Mouse (Mus musculus) thymus, postnatal 0 days (tissue): ENCODE measurements around the gene Sat1. TPM values are rescaled to one million over a fixed set of nuclear protein-coding genes. Genes with fewer than 3 reads are reported as not detected.
A peak's percentile ranks its signal among the peaks of the same experiment; 100 is the strongest.
"Not testable (repeated sequence)": the region's sequence is repeated elsewhere in the genome, so short reads cannot be mapped to it uniquely, and the experiment has no call there.

Experiments used
- DNase-seq: peaks from one replicate; pipeline ENCODE4 v3.0.0-alpha.2; 2015; ENCODE audit warnings: low spot score
- polyA plus RNA-seq: library from polyadenylated mRNA; unstranded; fragments of >200 nt; fragmentation: Nextera tagmentation; extraction: Ambion mirVana; gene quantifications from 2 replicates; pipeline ENCODE4 v1.2.1, GENCODE M21; 2015

Sat1 gene
- 212 and 244 TPM in 2 replicates for polyA plus RNA-seq

GRCm38 (mm10) chrX:155216271-155216670, at the start of gene Sat1:
TSS of gene Sat1 (minus strand) at chrX:155216449.
- DNase-seq = peak; percentile 90

DNA sequence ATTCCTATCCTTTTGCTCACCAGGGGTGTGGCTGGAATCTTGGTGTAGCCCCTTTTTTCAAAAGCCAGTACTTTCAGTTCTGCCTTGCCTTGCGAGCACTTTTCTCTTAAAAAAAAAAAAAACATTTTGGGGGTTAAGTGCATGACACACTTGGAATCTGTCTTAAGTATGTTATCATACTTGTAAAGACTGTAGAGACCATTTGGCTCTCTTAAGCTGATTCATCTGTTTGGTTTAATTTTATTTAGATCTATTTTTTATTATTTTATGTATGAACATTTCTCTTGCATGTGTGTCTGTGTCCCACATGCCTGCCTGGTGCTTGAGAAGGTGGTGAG, 46.6 kb upstream of the Sat1 start:
- DNase-seq = peak; percentile 3

DNA sequence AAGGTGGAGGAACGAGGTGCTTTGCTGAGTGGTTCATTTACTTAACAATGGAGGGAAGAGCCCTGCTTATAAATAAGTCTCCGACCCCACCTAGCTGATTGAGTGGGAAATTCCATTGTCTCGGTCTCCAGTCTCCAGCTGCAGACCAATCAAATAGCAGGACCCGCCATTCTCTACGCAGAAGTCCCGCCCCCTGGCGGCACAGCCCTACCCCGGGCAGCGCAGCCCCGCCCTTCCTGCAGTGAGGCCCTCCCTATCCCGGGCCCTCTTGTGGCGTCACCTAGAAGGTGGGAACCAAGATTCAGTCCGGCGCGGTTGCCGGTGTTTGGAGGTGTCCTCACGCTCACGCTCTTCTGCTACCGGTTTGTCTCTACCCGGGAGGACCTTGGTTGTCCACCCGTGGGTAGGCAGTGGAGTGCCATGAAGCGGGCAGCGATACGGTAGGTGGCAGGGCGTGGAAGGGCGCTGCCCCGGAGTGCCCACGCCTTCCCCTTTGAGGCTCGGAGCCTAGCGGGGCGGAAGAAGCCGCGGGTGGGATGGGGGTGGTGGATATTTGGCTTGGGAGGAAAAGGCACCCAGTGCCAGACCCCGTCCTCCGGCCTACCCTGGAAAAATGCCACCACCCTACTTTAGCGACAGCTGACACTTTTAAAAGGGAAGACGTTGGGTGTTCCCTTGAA, 46.1 kb upstream of the Sat1 start, which contains the start of gene Acot9:
TSS of gene Acot9 (plus strand) at position 209 of the 680 bp plus-strand sequence.
- DNase-seq = peak; percentile 90

DNA sequence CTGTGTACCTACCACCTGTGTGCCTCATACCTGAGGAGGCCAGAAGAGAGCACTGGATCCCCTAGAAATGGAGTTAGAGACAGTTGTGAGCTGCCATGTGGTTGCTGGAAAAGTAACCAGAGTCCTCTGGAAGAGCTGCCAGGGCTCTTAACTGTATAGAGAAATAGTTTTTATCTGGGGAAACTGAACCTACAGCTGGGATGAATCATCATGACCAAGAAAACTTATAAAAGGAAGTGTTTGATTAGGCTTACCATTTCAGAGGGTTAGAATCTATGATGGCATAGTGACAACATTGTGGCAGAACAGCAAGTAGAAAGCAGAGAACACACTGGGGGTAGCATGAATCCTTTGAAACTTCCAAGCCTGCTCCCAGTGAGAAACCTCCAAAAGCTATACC, 40.6 kb upstream of the Sat1 start:
- DNase-seq = no peak

GRCm38 (mm10) chrX:155218277-155218676, 2.0 kb upstream of the Sat1 start:
- no peak for DNase-seq

GRCm38 (mm10) chrX:155215501-155216248, 574 bp downstream of the Sat1 start:
- DNase-seq = peak; percentile 15

GRCm38 (mm10) chrX:155214291-155215136, 1.7 kb downstream of the Sat1 start:
- DNase-seq = no peak

- no peak for DNase-seq
These were observed 7.6 kb downstream of the Sat1 start for GRCm38 (mm10) chrX:155208671-155209070.

DNA sequence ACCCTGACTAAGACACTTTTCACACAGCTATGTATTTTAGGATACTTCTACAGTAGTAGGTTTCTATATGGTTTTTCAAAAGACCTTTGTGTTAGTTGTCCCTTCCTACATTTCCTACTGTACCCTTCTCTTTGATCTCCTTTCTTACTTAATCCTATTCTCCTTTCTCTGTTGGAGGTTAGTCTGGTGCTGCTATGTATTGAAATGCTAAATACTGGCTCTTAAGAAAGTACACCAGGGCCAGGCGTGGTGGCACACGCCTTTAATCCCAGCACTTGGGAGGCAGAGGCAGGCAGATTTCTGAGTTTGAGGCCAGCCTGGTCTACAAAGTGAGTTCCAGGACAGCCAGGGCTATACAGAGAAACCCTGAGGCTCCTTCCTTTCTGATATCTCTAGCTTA, 10.8 kb downstream of the Sat1 start:
- DNase-seq = not testable (repeated sequence)

GRCm38 (mm10) chrX:155202406-155203305, 13.6 kb downstream of the Sat1 start:
- DNase-seq = no peak

DNA sequence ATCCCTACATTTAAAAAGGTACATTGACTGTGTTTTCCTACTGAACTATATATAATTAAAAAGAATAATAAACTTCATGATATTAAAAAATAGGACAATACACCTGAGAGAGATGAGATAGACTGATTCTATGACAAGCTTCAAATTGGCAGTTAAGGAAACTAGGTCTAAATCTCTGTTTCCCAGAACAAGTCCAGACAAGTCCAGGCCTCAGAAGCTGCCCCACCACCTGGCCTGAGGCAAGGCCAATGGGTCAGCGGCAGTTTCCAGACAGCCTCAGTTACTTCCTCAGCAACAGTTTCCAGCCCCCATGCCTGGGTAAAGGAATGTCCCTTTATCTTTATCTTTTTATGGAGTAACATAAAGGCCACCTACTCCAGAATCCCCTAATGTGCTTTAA, 14.4 kb downstream of the Sat1 start:
- DNase-seq = no peak

- no peak for DNase-seq
These were observed 21.3 kb downstream of the Sat1 start for GRCm38 (mm10) chrX:155194979-155195378.

- DNase-seq = no peak
These were observed 22.4 kb downstream of the Sat1 start for GRCm38 (mm10) chrX:155193732-155194443.

- no peak for DNase-seq
These were observed 24.3 kb downstream of the Sat1 start for GRCm38 (mm10) chrX:155191941-155192340.

DNA sequence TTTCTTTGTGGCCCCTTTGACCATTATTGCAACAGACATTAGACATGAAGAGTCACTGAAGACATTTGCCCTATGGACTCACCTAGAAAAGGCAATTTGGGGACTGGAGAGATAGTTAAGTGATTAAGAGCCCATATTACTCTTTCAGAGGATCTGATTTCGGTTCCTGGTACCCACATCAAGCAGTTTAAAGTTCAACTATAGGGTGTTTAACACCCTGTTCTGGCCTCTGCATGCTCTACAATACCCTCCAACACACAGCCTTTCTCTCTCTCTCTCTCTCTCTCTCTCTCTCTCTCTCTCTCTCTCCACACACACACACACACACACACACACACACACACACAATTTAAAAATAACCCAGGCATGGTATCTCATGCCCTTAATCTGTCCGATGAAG, 38.6 kb downstream of the Sat1 start:
- DNase-seq = no peak

GRCm38 (mm10) chrX:155177230-155177629, 39.0 kb downstream of the Sat1 start:
- DNase-seq = no peak

GRCm38 (mm10) chrX:155175568-155175967, 40.7 kb downstream of the Sat1 start:
- DNase-seq = no peak

- no peak for DNase-seq
These were observed 43.9 kb downstream of the Sat1 start for GRCm38 (mm10) chrX:155172310-155172709.

- DNase-seq = no peak
These were observed 44.5 kb downstream of the Sat1 start for GRCm38 (mm10) chrX:155171754-155172153.

GRCm38 (mm10) chrX:155169886-155170285, 46.4 kb downstream of the Sat1 start:
- no peak for DNase-seq
